Mouse (Mus musculus): Measurements from ENCODE around the gene Atxn1. TPM values are rescaled to one million over a fixed set of nuclear protein-coding genes. Genes with fewer than 3 reads are reported as not detected.

The Atxn1 gene
- total RNA-seq, 2 experiments from 2014 or later = 91.3 to 126 TPM

GRCm38 (mm10) chr13:45558367-45558766 is 406.4 kb downstream of the Atxn1 start:
- intact Hi-C loops (cut with DNase I) = no loop called here
- DNase-seq = no peak

DNA sequence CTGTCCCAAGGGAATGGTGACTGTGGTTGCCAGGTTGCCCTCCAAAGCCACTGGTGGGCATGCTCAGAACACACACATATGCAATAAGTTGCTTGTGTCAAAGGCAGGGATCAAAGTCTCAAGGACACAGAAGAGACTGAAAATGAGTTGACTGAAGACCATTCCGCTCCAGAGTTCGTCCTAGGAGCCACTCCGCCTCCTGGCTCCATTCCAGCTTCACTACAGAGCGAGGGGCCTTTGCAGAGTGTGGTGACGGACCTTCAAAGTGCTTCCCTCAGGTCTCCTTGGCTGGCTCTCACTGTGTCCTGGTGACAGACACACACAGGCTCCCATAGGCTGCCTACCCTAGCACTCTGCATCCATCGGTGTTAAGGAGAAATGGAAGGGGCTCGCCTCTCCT is 411.1 kb downstream of the Atxn1 start:
- peak; percentile 20 for DNase-seq
- intact Hi-C loops (cut with DNase I) = no loop called here

- intact Hi-C loops (cut with DNase I) = no loop called here
- no peak for DNase-seq
Observed at GRCm38 (mm10) chr13:45547549-45547948, 417.3 kb downstream of the Atxn1 start.

- intact Hi-C loops (cut with DNase I) = no loop called here
Observed at GRCm38 (mm10) chr13:45546946-45547345, 417.9 kb downstream of the Atxn1 start.

DNA sequence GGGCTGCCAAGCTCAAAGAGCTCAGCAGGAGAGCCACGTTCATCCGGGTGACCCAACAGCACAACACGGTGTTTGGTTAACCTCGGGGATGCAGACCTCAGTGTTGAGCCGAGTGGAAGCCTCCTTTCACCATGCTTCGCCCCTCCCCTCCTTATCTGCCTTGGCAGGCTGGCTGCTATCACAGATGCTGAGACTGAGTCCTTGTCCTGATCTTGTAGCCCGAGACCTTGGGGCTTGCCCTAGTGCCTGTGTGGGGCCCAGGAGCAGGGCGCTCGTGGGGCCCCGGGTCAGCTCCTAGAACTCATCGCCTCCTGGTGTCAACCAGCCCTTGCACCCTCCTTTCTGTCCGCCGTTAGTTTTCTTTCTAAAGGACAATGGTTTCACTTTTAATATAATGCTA is 418.8 kb downstream of the Atxn1 start:
- DNase-seq = no peak
- intact Hi-C loops (cut with DNase I) = no loop called here

More at GRCm38 (mm10) chr13:45546946-45547345, 417.9 kb downstream of the Atxn1 start:
- DNase-seq = no peak

DNA sequence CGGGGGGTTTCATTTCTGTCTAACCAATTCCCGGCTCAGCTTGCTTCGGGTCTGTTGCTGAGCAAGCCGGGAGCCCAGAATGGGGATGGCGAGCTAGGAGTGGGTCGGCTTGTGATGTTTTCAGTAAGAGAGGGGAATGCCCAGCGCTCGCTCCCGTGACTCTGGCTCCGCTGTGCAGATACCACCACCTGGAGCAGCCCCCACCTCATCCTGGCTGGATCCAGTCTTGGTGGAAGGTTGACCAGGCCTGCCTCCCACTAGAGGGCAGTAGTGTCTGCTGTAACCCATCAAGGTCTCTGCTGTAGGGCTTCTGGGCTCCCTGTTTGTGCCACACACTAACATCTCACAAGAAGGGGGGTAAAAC is 425.6 kb downstream of the Atxn1 start:
- intact Hi-C loops (cut with DNase I) = loop anchor here (5.0 to 10.0 kb wide), 2 partner anchors 623 to 716 kb away; no protein-coding TSS in a partner anchor
- peak; percentile 95 for DNase-seq

GRCm38 (mm10) chr13:45538532-45539204 is 426.1 kb downstream of the Atxn1 start:
- peak; percentile 94 for DNase-seq
- intact Hi-C loops (cut with DNase I) = loop anchor here (5.0 to 10.0 kb wide), 2 partner anchors 624 to 716 kb away; no protein-coding TSS in a partner anchor

GRCm38 (mm10) chr13:45538091-45538490 is 426.7 kb downstream of the Atxn1 start:
- DNase-seq = no peak
- intact Hi-C loops (cut with DNase I) = loop anchor here (5.0 to 10.0 kb wide), 2 partner anchors 624 to 717 kb away; no protein-coding TSS in a partner anchor

DNA sequence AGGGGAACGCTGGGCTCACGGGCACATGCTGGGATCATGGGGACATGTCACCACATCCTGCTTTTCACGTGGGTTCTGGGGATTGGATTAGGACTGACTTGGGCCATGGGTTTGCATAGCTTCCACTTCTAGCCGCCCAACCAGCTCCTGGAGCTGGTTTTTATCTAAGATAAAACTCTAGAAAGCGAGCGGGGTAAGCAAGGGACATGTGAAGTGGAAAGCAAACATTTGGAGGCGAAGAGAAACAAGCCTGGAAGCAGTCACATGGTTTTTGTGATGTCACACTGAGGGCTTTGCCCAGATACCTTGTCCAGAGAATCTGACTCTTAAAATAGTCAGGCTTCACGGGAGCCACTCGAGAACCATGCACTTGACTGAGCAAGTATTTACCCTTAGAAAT is 427.7 kb downstream of the Atxn1 start:
- no peak for DNase-seq
- intact Hi-C loops (cut with DNase I) = loop anchor here (5.0 to 10.0 kb wide), 2 partner anchors 625 to 718 kb away; no protein-coding TSS in a partner anchor

GRCm38 (mm10) chr13:45535731-45536453 is 428.9 kb downstream of the Atxn1 start:
- intact Hi-C loops (cut with DNase I) = loop anchor here (5.0 to 10.0 kb wide), 2 partner anchors 626 to 719 kb away; no protein-coding TSS in a partner anchor
- DNase-seq = no peak

- intact Hi-C loops (cut with DNase I) = loop anchor here (10.0 kb wide), 1 partner anchor 724 kb away; no protein-coding TSS in a partner anchor
Observed at GRCm38 (mm10) chr13:45530754-45531153, 434.1 kb downstream of the Atxn1 start.

DNA sequence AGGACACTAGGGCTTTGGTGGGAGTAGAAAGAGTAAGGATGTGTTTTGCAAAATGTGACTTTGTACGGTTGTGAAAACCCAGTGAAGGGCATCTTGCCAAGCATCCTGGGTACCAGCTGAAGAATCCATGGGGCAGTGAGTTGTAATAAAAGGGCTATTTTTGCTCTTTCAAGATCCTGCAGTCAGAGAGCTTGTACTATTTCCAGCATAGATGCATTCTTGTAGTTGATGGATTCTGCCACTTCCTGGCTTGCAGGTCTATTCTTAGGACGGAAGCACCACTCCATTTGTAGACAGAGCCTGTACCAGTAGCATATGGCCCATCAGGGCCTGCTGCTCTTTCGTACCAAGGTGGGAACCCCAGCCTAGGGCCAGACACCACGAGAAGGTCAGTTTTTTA is 436.0 kb downstream of the Atxn1 start:
- intact Hi-C loops (cut with DNase I) = no loop called here
- peak; percentile 42 for DNase-seq

More at GRCm38 (mm10) chr13:45530754-45531153, 434.1 kb downstream of the Atxn1 start:
- DNase-seq = no peak

- intact Hi-C loops (cut with DNase I) = no loop called here
- DNase-seq = no peak
Observed at GRCm38 (mm10) chr13:45527232-45527964, 437.4 kb downstream of the Atxn1 start.

DNA sequence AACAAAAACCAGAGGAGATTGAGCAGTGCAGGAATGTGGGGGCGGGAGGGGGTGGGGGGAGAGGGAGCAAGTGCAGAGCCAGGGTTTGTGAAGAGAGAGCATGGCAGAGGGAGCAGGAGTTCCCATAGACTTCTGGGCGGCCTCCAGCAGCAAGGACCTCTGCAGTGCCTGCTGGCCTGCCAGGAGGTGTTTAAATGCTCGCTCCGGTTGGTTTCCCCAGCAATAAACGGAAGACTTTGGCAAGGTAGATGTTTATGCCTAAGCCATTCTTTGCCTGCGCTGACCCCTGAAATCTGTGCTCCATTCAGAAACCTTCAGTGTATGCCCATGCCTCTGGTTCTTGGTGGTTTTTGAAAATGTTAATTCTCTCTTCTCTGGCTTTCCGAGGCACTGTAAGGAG is 438.6 kb downstream of the Atxn1 start:
- DNase-seq = peak; percentile 67
- intact Hi-C loops (cut with DNase I) = no loop called here

DNA sequence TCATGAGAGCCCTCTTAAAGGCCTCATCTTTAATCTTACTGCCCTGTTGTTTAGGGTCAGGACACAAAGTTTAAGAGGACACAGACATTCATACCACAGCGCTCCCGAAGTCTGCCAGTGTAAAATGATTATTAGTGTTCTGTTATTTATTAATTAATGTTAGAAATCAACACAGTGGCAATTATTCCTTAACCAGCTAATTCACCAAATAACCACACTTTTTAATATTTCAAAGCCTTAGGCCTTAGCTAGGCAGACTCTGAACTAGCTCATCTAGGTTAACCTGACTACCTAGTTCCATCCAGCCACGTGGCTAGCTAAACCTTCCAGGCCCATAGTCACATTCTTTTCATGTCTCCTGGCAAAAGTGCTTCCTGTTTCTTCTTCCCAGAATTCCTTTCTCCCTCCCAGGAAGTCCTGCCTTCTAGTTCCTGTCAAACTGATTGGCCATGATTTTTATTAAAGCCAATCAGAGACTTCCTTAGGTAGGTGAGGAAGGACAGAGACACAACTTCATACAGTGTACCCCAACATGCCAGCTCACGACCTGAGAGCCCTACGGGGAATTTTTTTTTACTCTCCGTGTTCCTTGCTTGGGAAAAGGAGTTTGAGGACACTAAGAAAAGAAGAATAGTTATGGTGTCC is 439.9 kb downstream of the Atxn1 start:
- no peak for DNase-seq
- intact Hi-C loops (cut with DNase I) = no loop called here

GRCm38 (mm10) chr13:45524305-45524704 is 440.5 kb downstream of the Atxn1 start:
- DNase-seq = peak; percentile 50
- intact Hi-C loops (cut with DNase I) = no loop called here

- DNase-seq = peak; percentile 72
- intact Hi-C loops (cut with DNase I) = no loop called here
Observed at GRCm38 (mm10) chr13:45516501-45517393, 448.1 kb downstream of the Atxn1 start.

GRCm38 (mm10) chr13:45514832-45515422 is 449.9 kb downstream of the Atxn1 start:
- DNase-seq = no peak
- intact Hi-C loops (cut with DNase I) = no loop called here

DNA sequence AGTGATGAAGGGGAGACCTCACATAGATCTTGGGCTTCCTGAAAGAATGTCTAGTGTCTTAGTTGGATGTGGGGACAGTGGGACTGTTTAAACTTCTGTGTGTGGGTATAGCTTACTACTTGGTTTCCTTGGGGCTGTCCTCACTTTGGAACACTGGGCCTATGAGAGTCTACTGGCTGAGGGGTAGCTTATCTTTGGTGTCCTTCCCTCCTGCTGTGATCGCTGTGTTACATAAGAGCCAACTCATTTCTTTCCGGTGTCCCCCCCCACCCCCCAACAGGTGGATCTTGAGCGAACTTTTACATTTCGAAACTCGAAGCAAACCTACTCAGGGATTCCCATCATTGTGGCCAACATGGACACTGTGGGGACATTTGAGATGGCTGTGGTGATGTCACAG is 450.7 kb downstream of the Atxn1 start:
- no peak for DNase-seq

More for the DNA sequence above, 450.7 kb downstream of the Atxn1 start:
- intact Hi-C loops (cut with DNase I) = no loop called here

Data from left cerebral cortex, postnatal 4 days (tissue).